Mouse (Mus musculus): ENCODE measurements around the gene Farp2. TPM values are rescaled to one million over a fixed set of nuclear protein-coding genes. Genes with fewer than 3 reads are reported as not detected.

The Farp2 gene
- total RNA-seq, 2 experiments from 2014 or later, result 12.0 to 13.0 TPM

DNA sequence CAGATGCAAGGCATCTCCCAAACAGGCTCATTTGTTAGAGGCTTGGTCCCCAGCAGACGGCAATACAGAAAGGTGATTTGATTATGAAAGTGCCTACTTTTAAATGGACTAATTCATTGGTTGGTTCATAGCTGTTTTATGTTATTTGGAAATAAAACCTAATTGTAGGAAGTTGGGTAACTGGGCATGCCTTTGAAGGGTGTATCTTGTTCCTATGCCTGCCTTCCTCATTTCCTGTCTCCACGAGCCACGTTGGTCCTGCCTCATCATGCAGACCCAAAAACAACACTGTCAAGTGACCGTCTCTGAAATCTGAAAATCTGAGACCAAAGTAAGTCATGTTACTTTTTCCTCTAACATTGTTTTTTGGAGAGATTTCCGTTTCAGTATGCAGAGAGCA, 39.5 kb downstream of the Farp2 start:
- DNase-seq (ENCODE audit: low spot score in 2 of 2), result no peak

DNA sequence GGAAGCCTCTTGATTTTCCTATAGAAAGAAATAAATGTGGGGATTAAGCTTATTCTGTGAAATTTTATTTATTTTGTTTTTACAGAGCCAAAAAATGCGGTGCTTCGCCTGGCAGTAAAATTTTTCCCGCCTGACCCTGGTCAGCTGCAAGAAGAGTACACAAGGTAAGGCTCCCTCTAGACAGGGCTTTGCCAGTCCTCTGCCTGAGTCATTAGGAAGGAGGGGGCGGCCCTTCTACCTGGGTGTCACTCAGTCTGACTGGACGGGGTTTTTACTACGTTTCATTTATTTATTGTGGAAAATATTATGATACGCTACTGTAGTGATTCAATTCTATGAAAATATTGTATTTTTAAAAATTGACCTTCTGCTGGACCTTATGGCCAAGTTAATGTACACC, 51.3 kb downstream of the Farp2 start:
- no peak for DNase-seq (ENCODE audit: low spot score in 2 of 2)

DNA sequence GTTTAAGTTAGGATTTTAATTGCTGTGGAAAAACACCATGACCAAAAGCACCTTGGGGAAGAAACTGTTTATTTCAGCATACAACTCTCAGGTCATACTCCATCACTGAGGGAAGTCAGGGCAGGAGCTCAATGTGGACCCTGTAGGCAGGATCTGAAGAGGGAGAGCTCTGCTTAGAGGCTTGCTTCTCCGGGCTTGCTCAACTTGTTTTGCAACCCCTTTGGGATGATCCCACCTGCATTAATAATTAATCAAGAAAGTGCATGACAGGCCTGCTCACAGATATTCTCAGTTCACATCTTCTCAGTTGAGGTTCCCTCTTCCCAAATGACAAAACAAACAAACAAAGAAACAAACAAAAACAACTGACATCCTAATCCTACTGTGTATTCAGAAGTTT, 51.8 kb downstream of the Farp2 start:
- DNase-seq (ENCODE audit: low spot score in 2 of 2), result no peak

DNA sequence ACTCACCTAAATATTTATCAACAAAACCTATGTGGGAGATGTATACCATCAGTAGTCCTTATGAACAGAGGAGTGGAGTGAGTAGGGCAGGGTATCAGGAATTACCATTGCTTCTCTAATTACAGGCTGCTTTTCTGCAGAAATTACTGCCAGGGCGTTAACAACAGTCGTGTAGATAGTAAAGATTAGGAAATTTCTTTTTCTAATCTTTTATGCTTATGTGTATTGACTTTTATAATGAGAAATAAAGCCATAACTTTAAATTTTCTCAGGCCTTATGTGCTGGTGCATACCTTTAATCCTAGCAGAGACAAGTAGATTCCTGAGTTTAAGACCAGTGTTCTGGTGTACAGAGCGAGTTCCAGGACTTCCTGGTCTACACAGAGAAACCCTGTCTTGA, 52.9 kb downstream of the Farp2 start:
- no peak for DNase-seq (ENCODE audit: low spot score in 2 of 2)

DNA sequence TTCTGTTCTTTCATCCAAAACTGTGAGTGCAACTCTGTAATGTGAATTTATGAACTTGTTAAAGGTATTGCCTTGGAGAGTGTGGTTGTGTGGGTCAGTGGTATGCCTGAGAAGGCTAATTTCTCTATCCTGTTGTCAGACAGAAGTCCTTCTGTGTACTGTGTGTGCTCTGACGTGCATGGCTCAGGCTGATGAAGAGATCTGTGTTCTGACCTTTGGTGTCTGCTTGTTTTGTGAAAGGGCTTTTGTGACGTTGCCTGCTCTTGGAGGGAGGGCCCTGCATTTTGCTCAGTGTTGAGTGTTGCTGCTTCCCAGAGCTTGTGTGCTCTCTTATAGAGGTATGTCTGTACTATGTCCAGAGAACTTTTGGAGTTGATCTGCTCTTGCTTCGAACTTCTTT, 55.1 kb downstream of the Farp2 start:
- DNase-seq (ENCODE audit: low spot score in 2 of 2), result no peak

DNA sequence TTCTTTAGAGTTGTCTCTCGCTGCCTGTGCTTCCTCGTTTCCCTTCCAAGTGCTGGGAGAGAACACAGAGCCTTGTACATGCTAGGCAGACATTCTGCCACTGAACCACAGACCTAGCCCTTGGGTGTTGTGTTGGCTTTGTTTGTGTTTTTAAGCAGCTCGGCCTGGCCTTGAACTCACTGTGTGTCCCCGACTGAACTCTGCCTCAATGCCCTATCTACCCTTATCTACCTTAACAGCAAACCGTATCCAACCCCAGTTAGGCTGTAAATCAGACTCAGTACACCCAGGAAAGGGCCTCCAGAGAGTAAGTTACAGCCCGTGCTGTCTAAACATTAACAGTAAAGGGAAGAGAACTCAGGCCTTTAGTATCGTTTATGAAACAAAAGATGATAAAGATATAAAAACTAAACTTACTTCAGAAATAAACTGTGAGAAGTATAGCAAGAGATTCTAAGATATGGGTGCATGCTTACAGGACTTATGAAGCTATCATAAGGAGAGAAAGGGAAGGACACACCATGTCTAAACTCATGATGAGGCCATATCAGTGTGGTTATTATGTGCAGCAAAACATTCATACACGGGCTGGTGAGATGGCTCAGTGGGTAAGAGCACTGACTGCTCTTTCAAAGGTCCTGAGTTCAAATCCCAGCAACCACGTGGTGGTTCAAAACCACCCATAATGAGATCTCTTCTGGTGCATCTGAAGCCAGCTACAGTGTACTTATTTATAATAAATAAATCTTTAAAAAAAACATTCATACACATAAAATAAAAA, 56.0 kb downstream of the Farp2 start:
- no peak for DNase-seq (ENCODE audit: low spot score in 2 of 2)

DNA sequence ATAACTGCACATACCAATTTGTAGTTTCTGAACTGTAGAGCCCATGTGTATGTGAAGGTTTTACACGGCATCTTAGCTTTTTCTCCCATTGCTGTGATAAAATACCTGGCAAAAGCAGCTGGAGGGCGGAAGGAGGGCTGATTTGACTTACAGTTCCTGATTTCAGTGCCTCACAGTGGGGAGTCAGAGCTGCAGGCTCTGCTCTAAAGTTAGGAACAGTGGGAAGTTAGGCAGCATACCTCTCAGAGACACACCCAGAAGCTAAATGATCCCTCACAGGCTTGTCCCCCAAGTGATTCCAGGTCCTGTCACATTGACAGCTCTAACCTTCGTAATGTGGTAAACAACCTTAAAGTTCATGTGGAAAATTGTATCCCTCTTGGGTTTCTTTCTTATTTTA, 65.2 kb downstream of the Farp2 start:
- DNase-seq (ENCODE audit: low spot score in 2 of 2), result no peak

DNA sequence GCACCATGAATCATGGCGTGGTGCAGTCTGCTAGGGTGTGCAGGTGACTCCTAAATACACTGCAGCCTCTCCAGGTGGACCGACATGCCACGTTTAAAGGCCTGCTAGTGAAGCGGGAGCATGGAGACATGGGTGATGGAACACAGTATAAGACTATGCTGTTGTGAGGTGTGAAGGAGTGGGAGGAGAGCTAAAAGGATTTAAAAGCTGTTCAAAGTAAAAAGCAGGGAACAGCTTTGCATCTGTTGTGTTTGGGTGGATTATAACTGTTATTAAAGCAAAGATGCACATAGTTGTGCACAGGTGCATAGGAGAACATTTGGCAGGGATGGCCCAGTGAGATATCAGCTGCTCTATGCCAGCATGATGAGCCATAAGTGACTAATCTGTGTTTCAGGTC, 66.0 kb downstream of the Farp2 start:
- DNase-seq (ENCODE audit: low spot score in 2 of 2), result peak; percentile 32 to 59

DNA sequence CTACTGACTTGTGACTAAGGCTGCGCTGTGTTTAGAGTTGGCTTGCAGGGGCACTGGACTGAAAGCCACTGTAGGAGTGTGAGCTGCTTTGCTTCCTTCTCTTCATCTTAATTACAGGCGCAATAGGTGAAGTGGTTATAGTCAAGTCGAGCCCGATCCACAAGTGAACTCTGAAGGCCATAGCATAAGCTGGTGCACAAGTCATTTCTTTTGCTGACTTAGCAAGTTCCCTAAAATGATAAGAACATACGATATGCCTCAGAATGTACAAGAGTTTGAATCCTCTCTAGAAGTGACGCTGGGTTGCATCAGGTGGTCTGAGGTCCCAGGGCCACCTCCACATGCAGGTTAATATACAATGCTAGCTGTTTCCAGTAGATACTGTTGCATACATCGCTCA, 69.7 kb downstream of the Farp2 start:
- no peak for DNase-seq (ENCODE audit: low spot score in 2 of 2)

DNA sequence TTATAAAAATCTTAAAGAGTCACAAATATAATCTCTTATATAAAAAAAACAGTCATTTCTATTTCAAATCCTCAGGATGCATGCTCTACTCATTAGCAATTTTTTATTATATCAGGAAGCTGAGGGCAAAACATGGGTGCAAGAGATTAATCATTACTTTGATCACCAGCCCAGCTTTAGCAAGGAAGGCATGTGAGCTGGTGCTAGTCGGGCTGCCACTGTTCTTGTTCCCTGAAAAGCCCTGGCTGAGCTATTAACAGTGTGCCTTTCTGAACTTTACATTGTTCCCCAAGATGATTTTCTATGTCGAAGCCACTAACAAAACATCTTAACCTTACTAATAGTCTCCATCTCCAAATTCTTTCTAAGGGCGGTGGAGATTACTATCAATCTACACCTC, 76.5 kb downstream of the Farp2 start:
- DNase-seq (ENCODE audit: low spot score in 2 of 2), result no peak

DNA sequence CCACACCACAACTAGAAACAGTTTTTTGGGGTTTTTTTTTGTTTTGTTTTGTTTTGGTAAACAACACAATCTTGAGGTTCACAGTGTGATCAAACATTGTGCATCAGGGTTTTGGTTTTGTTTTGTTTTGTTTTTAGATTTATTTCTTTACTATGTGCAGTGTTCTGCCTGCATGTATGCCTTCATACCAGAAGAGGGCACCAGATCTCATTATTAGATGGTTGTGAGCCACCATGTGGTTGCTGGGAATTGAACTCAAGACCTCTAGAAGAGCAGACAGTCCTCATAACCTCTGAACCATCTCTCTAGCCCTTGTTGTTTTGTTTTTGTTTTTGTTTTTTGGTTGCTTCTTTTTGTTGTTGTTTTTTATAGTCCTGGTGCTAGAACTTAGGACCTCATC, 82.1 kb downstream of the Farp2 start:
- DNase-seq (ENCODE audit: low spot score in 2 of 2), result no peak

DNA sequence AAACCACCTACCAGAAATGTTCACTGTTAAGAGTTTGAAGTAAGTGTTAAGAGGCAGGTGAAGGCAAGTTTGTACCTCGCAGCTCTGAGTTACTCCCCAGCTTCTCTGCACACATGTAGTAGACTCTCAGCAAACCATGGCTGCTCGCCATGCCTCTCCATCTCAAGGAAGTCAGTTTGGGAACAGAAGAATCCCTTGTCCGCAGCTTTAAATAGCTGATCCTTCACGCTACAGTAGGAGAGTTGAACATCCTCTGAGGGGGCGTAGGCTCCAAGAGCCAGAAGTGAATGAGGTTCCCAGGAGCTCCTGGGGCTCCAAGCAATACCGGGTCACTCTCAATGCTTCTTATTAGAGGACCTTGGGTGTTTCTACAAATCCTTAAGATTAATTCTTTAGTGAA, 84.0 kb downstream of the Farp2 start:
- no peak for DNase-seq (ENCODE audit: low spot score in 2 of 2)

DNA sequence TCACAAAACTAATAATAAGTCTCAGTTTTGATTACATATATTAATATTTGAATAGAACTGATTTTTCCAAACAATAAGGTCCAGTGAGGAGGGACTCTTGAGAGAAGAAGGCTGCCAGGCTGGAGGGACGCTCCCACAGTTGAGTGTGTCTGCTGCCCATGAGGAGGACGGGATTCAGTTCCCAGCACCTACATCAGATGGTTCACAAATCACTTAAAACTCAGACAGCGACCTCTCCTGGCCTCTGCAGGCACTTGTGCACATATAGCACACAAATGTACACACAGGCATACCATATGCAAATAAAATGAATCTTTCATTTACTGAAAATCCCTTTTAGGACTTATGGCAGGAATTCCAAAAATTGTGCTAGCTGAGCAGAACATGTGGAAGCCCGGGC, 91.0 kb downstream of the Farp2 start:
- DNase-seq (ENCODE audit: low spot score in 2 of 2), result no peak

DNA sequence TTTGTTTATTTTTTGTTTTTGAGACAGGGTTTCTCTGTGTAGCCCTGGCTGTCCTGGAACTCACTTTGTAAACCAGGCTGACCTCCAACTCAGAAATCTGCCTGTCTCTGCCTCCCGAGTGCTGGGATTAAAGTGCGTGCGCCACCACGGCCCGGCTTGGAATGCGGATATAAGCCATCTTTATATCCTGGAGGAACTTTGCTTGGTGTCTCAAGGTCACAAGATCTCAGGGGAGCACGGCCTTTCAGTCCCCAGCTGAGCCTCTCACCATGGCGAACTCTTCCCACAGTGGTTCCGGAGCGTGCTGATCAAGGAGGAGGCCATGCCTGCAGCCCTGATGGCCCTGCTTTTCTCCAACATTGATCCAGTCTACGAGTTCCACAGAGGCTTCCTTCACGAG, 92.0 kb downstream of the Farp2 start:
- no peak for DNase-seq (ENCODE audit: low spot score in 2 of 2)

DNA sequence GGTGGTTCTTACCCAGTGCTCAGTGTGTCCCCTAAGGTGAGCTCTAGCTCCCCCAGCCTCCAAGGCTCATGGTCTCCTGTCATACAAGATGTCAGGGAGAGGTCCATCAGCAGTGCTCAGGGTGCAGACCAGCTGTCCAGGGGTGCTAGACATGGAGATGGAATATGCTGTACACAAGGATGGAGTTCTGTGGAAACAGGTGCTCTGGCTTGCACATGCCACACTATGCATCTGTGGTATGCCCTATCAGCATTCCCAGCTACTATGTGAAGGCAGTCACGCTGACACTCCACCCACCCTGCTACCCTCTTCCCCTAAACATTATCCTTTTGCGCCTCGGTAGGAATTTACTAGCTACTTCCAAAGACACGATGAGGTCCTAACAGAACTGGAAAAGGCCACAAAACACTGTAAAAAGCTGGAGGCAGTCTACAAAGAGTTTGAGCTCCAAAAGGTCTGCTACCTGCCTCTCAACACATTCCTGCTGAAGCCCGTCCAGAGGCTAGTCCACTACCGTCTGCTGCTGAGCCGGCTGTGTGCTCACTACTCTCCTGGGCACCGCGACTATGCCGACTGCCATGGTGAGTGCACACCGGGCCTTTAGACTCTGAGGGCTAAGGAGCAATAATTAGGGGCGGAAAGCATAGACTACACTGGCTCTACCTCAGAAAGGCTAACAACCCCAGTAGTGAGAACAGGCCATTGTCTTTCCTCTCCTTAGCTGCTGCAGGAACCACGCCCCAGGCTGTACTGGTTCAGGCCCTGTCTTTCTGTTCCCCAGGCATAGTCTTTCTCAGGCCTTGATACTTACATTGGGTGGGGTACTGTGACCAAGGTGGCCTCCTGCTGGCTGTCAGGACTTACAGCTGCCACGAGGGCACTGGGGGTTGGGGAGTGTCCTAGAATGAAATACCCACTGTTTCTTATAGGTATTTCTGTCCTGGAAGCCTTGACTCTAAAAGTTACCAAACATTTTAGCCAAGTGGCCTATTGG, 95.5 kb downstream of the Farp2 start:
- DNase-seq (ENCODE audit: low spot score in 2 of 2), result no peak

DNA sequence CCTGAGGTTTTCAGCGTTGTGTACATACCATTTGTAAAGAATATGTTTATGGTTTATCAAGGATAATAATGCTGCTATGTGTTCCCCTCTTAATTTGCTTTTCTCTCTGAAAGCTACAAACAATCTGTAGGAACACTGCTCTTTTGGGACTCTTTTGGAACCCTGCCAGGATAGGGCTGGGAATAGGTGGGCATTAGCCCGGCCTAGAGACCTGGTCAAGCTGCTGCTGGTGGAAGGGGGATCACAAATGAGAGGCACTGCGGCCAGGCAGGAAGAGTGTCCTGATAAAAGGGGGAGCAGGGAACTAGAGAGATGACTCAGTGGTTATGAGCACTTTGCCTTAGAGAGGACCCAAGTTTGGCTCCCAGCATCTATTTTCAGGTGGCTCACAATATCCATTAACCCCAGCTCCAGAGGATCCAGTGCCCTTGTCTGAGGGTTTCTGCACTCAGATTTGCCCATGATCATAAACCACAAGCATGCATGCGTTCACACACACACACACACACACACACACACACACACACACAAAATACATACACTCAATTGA, 96.9 kb downstream of the Farp2 start:
- no peak for DNase-seq (ENCODE audit: low spot score in 2 of 2)

DNA sequence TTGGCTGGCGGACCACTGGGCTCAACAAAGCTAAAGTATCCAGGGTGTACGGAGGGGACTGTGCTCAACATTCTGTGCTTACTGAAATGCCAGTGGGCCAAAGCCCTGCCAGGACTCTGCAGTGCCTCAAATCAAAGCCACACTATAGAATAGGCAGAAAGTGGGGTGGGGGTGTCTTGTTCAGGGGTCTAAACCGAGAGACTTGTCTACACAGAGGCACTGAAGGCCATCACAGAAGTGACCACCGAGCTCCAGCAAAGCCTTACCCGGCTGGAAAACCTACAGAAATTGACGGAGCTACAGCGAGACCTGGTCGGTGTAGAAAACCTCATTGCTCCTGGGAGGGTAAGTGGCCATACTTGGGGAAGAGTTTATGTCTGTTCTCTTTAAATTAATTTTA, 97.9 kb downstream of the Farp2 start:
- no peak for DNase-seq (ENCODE audit: low spot score in 2 of 2)

DNA sequence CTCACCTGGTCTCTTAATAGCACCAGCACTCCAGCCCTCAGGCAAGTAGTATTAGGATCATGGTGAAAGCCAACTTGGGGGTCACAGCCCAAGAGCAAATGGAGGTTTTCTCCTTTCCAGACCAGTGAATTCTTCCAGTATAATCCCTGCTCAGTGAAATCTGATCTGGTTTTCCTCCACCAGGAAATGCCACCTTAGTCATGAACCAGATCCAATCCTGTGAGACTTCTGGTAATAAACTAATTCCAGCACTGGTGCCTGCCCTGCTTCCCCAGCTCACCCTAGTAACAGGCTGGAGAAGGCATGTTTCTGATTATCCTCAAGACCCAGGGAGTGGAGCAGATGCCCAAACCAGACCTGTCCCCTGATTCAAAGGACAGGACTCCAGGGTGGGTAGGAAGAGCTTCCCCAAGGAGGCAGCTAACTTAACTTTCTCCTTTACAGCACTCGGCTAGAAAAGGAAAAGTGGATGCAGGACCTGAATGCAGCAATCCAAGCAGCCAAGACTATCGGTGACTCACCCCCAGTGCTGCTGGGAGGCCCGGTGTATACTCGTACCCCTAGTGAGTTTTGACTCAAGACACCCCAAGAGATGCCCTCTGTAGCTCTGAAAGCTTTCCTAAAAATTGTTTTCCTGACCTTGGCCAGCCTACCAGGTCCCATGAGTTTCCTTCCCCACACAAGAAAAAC, 106.3 kb downstream of the Farp2 start:
- no peak for DNase-seq (ENCODE audit: low spot score in 2 of 2)

DNA sequence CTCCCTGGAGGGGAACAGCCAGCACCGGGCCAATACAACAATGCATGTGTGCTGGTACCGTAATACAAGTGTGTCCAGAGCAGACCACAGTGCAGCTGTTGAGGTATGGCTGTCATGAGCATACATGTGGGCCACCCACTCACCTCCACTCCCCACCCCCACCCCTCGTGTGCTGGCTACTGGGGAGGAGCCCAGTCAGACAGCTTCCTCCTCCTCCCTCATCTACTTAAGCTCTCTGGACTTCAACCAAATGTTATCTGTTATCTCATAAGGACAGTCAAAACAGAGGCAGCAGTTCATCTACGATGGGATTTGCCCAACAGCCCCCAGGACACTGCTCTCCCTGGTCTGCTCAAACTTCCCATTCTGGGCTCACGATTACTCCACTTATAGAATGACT, 107.1 kb downstream of the Farp2 start:
- no peak for DNase-seq (ENCODE audit: low spot score in 2 of 2)

DNA sequence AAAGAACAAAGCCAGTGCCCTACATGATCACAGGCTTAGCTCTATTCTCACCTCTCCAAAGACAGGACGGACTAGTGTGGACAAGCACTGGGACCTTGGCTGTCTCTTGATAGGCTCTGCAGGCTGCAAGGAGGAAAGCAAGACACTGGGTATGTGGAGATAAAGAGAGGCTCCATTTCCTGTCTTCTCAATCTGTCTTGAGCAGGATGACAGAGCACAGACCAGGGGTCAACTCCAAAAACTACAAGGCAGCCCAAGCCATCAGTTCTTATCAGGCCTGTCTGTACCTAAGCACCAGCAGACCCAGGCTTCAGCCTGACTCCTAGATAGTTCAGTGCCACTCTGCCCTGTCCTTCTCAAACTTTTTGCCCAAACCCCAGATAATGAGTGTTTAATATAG, 112.6 kb downstream of the Farp2 start:
- no peak for DNase-seq (ENCODE audit: low spot score in 2 of 2)

DNA sequence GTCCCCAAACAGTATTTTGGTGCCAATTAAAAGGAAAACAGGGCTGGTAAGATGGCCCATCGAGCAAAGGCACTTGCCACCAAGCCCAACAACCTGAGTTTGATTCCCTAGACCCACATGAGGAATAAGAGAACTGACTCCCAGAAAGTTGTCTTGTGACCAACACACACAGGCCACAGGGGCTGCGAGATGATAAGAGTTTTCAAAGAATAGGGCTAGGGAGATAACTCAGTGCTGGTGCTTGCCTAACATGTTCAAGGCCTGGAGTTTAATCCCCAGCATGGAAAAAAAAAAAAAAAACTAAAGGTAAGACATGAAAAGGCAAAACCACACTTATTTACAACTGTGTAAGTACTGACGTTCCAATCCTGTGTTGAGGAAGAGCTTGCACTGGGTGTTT, 118.9 kb downstream of the Farp2 start:
- DNase-seq (ENCODE audit: low spot score in 2 of 2), result no peak

DNA sequence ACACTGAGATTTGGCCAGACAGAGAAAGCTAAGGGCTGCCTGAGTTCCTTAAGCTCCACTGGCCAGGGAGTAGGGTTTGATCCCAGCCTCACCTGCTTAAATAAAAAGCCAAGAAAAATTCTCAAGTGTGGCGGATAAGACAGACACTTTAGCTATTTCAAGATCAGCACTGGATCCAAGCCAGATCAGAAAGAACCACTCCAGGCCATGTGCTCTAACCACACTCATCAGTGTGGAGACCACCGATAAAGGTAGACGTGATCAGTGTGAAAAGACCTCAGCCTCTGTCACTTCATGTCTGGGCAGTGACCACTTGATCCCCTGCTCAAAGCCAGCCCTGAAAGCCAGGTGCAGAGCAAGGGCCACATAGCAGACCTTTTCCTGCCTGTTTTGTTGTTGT, 120.8 kb downstream of the Farp2 start:
- no peak for DNase-seq (ENCODE audit: low spot score in 2 of 2)

Data from layer of hippocampus, adult 18-20 months (tissue).